Mouse (Mus musculus) MEL (cell line): Measurements from ENCODE around the gene Rab44.

ENCODE experiments used
- BHLHE40 ChIP-seq: IDR thresholded peaks from 2 replicates; pipeline ENCODE4 v1.6.1; 2012; ENCODE audit warnings: low read depth, mild to moderate bottlenecking, inconsistent platforms, low read length, improper control_type of control experiment, borderline replicate concordance
- POLR2A ChIP-seq, 2 experiments: IDR thresholded peaks; 2 replicates each; pipeline ENCODE4 v1.6.1; 2011 to 2012; ENCODE audit warnings: low read length in 2 of 2, mild to moderate bottlenecking in 2 of 2, control low read depth in 1 of 2, improper control_type of control experiment in 1 of 2, low read depth in 1 of 2, moderate library complexity in 1 of 2; ENCODE audit not compliant: control insufficient read depth in 1 of 2, insufficient read depth in 1 of 2, poor library complexity in 1 of 2

DNA sequence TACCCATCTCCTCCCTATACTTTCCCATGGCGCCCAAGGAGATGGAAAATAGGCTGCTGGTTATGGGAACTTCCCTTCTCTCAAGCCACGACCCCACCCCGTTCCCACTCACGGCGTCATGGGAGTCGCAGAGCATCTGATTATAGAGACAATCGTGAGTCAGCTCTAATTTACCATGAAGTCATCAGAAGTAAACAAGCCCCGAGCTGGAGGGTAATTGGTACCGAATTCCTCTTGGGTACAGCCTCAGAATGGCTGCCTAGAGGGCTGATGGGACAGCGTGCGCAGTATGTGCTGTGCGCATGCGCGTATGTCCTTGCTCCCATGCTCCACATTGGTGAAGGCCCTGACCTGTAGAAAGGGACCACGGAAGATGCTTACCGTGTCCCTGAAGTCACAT is 42.5 kb downstream of the Rab44 start:
- TF ChIP-seq POLR2A (IDR thresholded peaks at IDR 0.05; ENCODE audit: control insufficient read depth in 1 of 2, insufficient read depth in 1 of 2, low read depth in 1 of 2, low read length in 2 of 2, poor library complexity in 1 of 2) (no peak), BHLHE40 (no peak)
